Mouse (Mus musculus) embryonic facial prominence, embryonic 15.5 days (tissue): ENCODE data around the gene Gm11559. TPM values are rescaled to one million over a fixed set of nuclear protein-coding genes. Genes with fewer than 3 reads are reported as not detected.
"Not testable (repeated sequence)": the region's sequence is repeated elsewhere in the genome, so short reads cannot be mapped to it uniquely, and the experiment has no call there.

Source experiments
- ATAC-seq: fragments of 200-750 bp; cut with Nextera tagmentation; 2 replicates; pipeline ENCODE4 v1.8.0; 2017; ENCODE audit warnings: low read depth, moderate TSS enrichment; ENCODE audit not compliant: insufficient number of reproducible peaks, low FRiP score, low TSS enrichment
- H3K27ac ChIP-seq: fragments of 300-500 bp; sonication (generic); replicated peaks from 2 replicates; pipeline ENCODE4 v1.5.1; 2015; ENCODE audit warnings: mild to moderate bottlenecking, inconsistent platforms
- H3K27me3 ChIP-seq: fragments of 300-500 bp; sonication (generic); 2 replicates; pipeline ENCODE4 v1.6.1; 2015; ENCODE audit warnings: inconsistent platforms
- H3K36me3 ChIP-seq: fragments of 300-500 bp; sonication (generic); 2 replicates; pipeline ENCODE4 v1.6.1; 2015; ENCODE audit warnings: mild to moderate bottlenecking, inconsistent platforms
- H3K4me1 ChIP-seq: fragments of 300-500 bp; sonication (generic); 2 replicates; pipeline ENCODE4 v1.6.1; 2015; ENCODE audit warnings: inconsistent platforms
- H3K4me2 ChIP-seq: fragments of 300-500 bp; sonication (generic); replicated peaks from 2 replicates; pipeline ENCODE4 v1.6.1; 2015; ENCODE audit warnings: mild to moderate bottlenecking, inconsistent platforms
- H3K4me3 ChIP-seq: fragments of 300-500 bp; sonication (generic); replicated peaks from 2 replicates; pipeline ENCODE4 v1.5.1; 2015; ENCODE audit warnings: mild to moderate bottlenecking, inconsistent platforms
- H3K9ac ChIP-seq: fragments of 300-500 bp; sonication (generic); 2 replicates; pipeline ENCODE4 v1.6.1; 2015; ENCODE audit warnings: inconsistent platforms
- H3K9me3 ChIP-seq: fragments of 300-500 bp; sonication (generic); replicated peaks from 2 replicates; pipeline ENCODE4 v1.6.1; 2016; ENCODE audit warnings: inconsistent platforms
- WGBS: fragments of 180-500 bp; shearing (Covaris S2); methylation state at CpG from one replicate; pipeline ENCODE4 v1.1.7; 2015; 5-methylcytosine and 5-hydroxymethylcytosine counted together
- polyA plus RNA-seq: library from polyadenylated mRNA; unstranded; fragments of >200 nt; fragmentation: Nextera tagmentation; extraction: Ambion mirVana; gene quantifications from 2 replicates; pipeline ENCODE4 v1.2.1, GENCODE M21; 2015

Gm11559 gene
- polyA plus RNA-seq: 2.4 and 2.5 TPM in 2 replicates

DNA sequence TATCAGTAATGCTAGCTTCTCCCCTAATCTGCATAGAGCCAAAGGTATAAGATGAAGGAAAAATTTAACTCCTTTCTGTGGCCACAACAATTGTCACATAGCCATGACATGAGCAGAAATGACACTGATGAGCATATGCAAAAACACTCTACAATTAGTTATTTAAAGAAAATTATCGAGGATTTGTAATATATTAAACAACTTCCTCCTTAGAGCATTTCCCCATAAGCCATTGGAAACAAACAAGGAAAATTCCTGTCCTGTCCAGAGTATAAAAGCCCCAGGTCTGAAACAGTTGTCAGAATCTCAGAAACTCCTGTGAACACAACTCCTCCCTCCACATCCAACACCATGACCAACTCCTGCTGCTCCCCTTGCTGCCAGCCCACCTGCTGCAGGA, at the start of gene Gm11559:
Gene Gm11559 (plus strand): TSS at position 301 of the 400 bp plus-strand sequence.
- not testable (repeated sequence) for H3K4me3 ChIP-seq, ATAC-seq, H3K9ac ChIP-seq, H3K27ac ChIP-seq, H3K4me1 ChIP-seq, H3K4me2 ChIP-seq, H3K27me3 ChIP-seq, H3K9me3 ChIP-seq, H3K36me3 ChIP-seq
- WGBS: 51% methylated on average over 1 of the region's 1 CpGs

- H3K36me3 ChIP-seq, ATAC-seq, H3K27me3 ChIP-seq, H3K9ac ChIP-seq, H3K27ac ChIP-seq, H3K4me1 ChIP-seq, H3K4me2 ChIP-seq, H3K4me3 ChIP-seq, H3K9me3 ChIP-seq: not testable (repeated sequence)
- WGBS: 77% methylated on average over 2 of the region's 2 CpGs
Observed at GRCm38 (mm10) chr11:99815566-99815965, 48.7 kb upstream of the Gm11559 start, which contains the start of gene Gm11564. Gene Gm11564, minus strand, starts transcription at chr11:99815666.

- Histone ChIP-seq H3K4me3 (no peak within 1 kb of the TSS), H3K9me3 (no peaks in the 10 kb centered on the region), H3K4me2 (no peak within 1 kb of the TSS), H3K4me1 (no peaks in the 10 kb centered on the region), H3K27ac (no peak within 1 kb of the TSS), H3K27me3 (no peaks in the 10 kb centered on the region), H3K36me3 (no peaks in the 10 kb centered on the region), H3K9ac (no peak within 1 kb of the TSS)
- 54% methylated on average over 1 of the region's 1 CpGs for WGBS
- ATAC-seq: no peak
Observed at GRCm38 (mm10) chr11:99837966-99838365, 26.3 kb upstream of the Gm11559 start, which contains the start of gene 2300003K06Rik. Gene 2300003K06Rik, minus strand, starts transcription at chr11:99838066.

DNA sequence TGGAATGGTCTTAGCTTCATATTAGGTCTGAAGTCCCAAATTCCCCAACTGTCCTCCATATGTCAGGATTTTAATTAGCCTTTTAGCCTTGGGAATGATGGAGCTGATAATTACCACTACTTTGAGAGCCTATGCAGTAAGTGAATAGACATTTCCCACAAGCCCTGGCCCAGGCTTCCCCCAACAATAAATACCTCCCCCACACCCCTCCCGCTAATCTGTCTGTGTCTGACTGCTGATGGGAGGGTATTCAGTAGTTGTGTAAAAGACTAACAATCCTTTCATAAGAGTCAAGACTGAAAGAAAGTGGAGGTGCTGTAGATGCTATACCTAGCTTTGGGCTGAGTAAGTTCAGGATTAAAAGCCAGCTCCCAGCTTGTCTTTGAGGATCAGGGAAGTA, 22.1 kb upstream of the Gm11559 start:
- ATAC-seq: no peak
- no peaks in the 10 kb centered on the region for H3K9me3 ChIP-seq
- H3K9ac ChIP-seq: no peak overlapping the region
- no peaks in the 10 kb centered on the region for H3K4me1 ChIP-seq
- H3K27ac ChIP-seq: no peak overlapping the region
- H3K4me2 ChIP-seq: no peak overlapping the region
- no peaks in the 10 kb centered on the region for H3K27me3 ChIP-seq
- WGBS: 87% methylated on average over 1 of the region's 1 CpGs
- no peaks in the 10 kb centered on the region for H3K36me3 ChIP-seq
- H3K4me3 ChIP-seq: no peak overlapping the region

DNA sequence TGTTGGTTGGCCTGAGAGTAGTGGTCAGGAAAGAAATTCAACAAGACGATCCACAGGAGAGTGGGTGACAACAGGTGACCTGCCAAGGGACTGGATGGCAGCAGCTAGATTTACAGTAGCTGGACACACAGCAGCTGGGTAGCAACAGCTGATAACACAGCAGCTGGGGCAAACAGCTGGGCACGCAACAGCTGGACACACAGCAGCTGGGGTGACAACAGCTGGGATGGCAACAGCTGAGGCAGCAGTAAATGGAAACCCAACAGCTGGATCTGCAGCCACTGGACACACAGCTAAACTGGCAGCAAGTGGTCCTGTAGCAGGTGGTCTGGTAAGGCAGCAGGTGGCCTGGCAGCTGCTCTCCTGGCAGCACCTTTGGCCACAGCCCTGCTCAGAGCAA, 17.5 kb upstream of the Gm11559 start:
- Histone ChIP-seq H3K4me2 (no peak overlapping the region), H3K27ac (no peak overlapping the region), H3K9ac (no peak overlapping the region), H3K36me3 (no peaks in the 10 kb centered on the region), H3K27me3 (no peaks in the 10 kb centered on the region), H3K4me1 (no peaks in the 10 kb centered on the region), H3K4me3 (no peak overlapping the region), H3K9me3 (no peaks in the 10 kb centered on the region)
- WGBS: 87% methylated on average over 2 of the region's 2 CpGs
- no peak for ATAC-seq

DNA sequence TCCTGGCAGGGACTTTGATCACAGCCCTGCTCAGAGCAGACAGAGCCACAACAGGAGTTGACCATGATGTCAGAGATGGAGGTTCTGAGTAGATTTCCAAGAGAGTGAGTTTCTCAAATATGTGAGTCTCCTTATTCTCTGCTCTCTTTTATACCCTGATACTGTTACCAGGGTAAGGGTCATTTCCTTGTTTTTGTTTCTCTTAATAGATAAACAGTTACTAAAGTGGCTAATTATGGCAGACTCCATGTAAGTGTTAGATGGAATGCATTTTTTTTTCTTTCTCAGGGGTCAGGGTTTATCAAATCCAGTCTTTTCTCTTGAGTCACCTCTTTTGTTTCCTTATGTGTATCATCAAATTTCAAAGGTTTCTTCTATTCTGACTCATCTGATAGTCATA, 12.8 kb upstream of the Gm11559 start, which contains the start of gene Krtap4-16:
Gene Krtap4-16 (minus strand): TSS at position 101 of the 400 bp plus-strand sequence.
- Histone ChIP-seq H3K9me3 (no peaks in the 10 kb centered on the region), H3K27me3 (no peaks in the 10 kb centered on the region), H3K27ac (no peak within 1 kb of the TSS), H3K4me2 (no peak within 1 kb of the TSS), H3K4me3 (no peak within 1 kb of the TSS), H3K9ac (no peak within 1 kb of the TSS), H3K36me3 (no peaks in the 10 kb centered on the region), H3K4me1 (no peaks in the 10 kb centered on the region)
- ATAC-seq: no peak

GRCm38 (mm10) chr11:99854121-99854520, 10.2 kb upstream of the Gm11559 start:
- H3K4me3 ChIP-seq: no peak overlapping the region
- H3K4me1 ChIP-seq: no peaks in the 10 kb centered on the region
- WGBS: 67% methylated on average over 3 of the region's 3 CpGs
- no peaks in the 10 kb centered on the region for H3K9me3 ChIP-seq
- no peak overlapping the region for H3K27ac ChIP-seq
- H3K4me2 ChIP-seq: no peak overlapping the region
- H3K9ac ChIP-seq: no peak overlapping the region
- H3K27me3 ChIP-seq: no peaks in the 10 kb centered on the region
- no peaks in the 10 kb centered on the region for H3K36me3 ChIP-seq
- no peak for ATAC-seq

GRCm38 (mm10) chr11:99857617-99858016, 6.7 kb upstream of the Gm11559 start, which contains the start of gene Gm11568:
Gene Gm11568, plus strand, starts transcription at chr11:99857917.
- WGBS: 75% methylated on average over 2 of the region's 2 CpGs
- no peak within 1 kb of the TSS for H3K9ac ChIP-seq
- no peak within 1 kb of the TSS for H3K27ac ChIP-seq
- H3K36me3 ChIP-seq: no peaks in the 10 kb centered on the region
- H3K4me3 ChIP-seq: no peak within 1 kb of the TSS
- H3K4me1 ChIP-seq: no peaks in the 10 kb centered on the region
- no peak for ATAC-seq
- no peaks in the 10 kb centered on the region for H3K9me3 ChIP-seq
- no peaks in the 10 kb centered on the region for H3K27me3 ChIP-seq
- H3K4me2 ChIP-seq: no peak within 1 kb of the TSS

- no peak overlapping the region for H3K4me3 ChIP-seq
- H3K27me3 ChIP-seq: no peaks in the 10 kb centered on the region
- H3K36me3 ChIP-seq: no peaks in the 10 kb centered on the region
- no peak for ATAC-seq
- no peak overlapping the region for H3K27ac ChIP-seq
- no peaks in the 10 kb centered on the region for H3K4me1 ChIP-seq
- 38% methylated on average over 2 of the region's 2 CpGs for WGBS
- H3K9ac ChIP-seq: no peak overlapping the region
- H3K4me2 ChIP-seq: no peak overlapping the region
- H3K9me3 ChIP-seq: no peaks in the 10 kb centered on the region
Observed at GRCm38 (mm10) chr11:99858761-99859160, 5.5 kb upstream of the Gm11559 start.

DNA sequence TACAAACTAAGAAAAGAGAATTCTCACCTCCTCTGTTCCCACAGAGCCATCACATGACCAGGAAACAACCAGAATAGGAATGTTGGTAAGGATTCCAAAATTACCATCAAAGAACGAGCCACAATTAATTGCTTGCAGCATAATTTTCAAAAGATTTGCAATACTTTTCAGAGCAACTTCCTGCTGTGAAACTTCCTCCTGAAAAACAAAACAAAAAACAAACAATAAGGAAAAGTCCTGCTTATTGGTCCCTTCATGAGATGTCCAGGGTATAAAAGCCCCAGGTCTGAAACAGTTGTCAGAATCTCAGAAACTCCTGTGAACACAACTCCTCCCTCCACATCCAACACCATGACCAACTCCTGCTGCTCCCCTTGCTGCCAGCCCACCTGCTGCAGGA, 8.8 kb downstream of the Gm11559 start, which contains the start of gene Krtap9-1:
Gene Krtap9-1 (plus strand): TSS at position 301 of the 400 bp plus-strand sequence.
- H3K4me1 ChIP-seq, H3K4me2 ChIP-seq, H3K27me3 ChIP-seq, H3K4me3 ChIP-seq, H3K9ac ChIP-seq, H3K9me3 ChIP-seq, ATAC-seq, H3K27ac ChIP-seq, H3K36me3 ChIP-seq: not testable (repeated sequence)
- WGBS: 50% methylated on average over 1 of the region's 1 CpGs

DNA sequence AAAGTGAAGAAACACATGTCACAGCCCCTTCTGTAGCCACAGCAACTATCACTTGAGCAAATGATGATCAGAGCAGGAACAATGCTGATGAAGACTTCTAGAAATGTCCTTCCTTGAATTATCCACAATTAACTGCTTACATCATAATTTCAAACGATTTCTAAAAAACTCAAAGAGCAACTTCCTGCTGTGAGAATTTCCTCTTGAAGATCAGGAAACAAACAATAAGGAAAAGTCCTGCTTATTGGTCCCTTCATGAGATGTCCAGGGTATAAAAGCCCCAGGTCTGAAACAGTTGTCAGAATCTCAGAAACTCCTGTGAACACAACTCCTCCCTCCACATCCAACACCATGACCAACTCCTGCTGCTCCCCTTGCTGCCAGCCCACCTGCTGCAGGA, 14.6 kb downstream of the Gm11559 start, which contains the start of gene Gm11567:
Gene Gm11567 (plus strand): TSS at position 301 of the 400 bp plus-strand sequence.
- H3K9ac ChIP-seq, H3K27me3 ChIP-seq, H3K4me3 ChIP-seq, H3K27ac ChIP-seq, H3K36me3 ChIP-seq, H3K4me1 ChIP-seq, ATAC-seq, H3K4me2 ChIP-seq, H3K9me3 ChIP-seq: not testable (repeated sequence)
- WGBS: 49% methylated on average over 1 of the region's 1 CpGs

GRCm38 (mm10) chr11:99907620-99908019, 43.3 kb downstream of the Gm11559 start, which contains the start of gene Krtap31-1:
Gene Krtap31-1, plus strand, starts transcription at chr11:99907920.
- no peak for ATAC-seq
- Histone ChIP-seq H3K4me2 (no peak within 1 kb of the TSS), H3K27ac (no peak within 1 kb of the TSS), H3K27me3 (no peaks in the 10 kb centered on the region), H3K4me1 (no peaks in the 10 kb centered on the region), H3K4me3 (no peak within 1 kb of the TSS), H3K36me3 (no peaks in the 10 kb centered on the region), H3K9ac (no peak within 1 kb of the TSS), H3K9me3 (no peaks in the 10 kb centered on the region)
- 84% methylated on average over 2 of the region's 2 CpGs for WGBS
